Mouse (Mus musculus): ENCODE measurements around the gene Prkch. TPM values are rescaled to one million over a fixed set of nuclear protein-coding genes. Genes with fewer than 3 reads are reported as not detected.

Prkch gene
- total RNA-seq, 2 experiments from 2014 or later = 5.5 to 7.6 TPM

DNA sequence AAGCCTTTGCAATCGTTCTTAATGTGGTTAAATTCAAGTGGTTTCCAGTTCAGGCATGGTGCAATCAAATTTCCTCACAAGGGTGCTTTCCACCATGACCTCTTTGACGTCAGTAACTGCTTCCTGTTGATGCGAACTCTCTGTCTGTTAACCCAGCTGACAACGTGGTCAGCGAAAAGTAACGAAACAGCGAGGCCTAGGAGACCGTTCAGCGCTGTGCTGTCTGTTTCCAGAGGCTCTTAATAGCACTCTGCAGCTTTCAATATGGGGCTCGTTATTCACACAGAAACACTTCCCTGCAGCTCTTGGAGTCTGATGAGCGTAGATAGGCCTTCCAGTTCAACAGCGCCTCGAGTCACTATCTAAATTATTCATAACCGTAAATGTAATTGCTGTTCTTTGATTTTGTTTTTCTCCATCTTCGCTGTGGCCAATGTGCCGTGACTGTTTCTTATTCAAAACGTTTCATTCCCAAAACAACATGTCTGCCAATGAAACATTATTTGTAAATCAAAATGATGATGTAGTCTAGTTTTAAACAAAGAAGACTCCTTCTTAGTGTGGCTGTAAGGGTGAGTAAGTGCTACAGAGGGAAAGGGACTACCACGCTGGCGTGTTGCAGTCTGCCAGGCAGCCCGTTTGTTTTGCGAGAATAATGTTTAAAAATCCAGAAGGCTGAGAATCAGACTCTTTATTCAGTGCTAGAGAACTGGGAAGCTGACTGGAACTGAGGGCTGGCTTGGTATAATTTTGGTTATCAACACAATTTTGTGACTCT is 131.5 kb downstream of the Prkch start:
- H3K4me3 ChIP-seq = no peak overlapping the region
- intact Hi-C loops (cut with DNase I) = no loop called here
- no peak overlapping the region for H3K27ac ChIP-seq
- no peak for DNase-seq
- TF ChIP-seq CTCF (IDR thresholded peaks at IDR 0.05) = no peak

DNA sequence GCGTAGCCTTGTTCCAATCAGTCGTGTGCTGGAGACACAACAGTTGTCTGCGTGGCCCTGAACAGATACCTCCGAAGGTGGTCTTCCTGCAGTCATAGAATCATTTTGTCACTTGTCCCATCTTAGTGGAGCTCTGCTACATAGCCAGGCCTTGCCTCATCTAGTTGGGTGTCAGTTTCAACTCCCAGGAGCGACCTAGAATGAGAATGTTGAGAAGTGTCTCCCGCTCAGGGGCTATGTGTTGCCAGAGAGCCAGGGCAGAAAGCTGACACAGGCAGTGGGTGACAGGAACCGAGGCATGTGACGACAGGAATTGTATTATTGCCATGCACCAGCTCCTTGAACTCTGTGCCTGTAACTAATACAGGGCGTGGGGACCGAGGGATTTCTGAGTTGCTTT is 133.4 kb downstream of the Prkch start:
- no peak overlapping the region for H3K4me3 ChIP-seq
- no peak for DNase-seq
- intact Hi-C loops (cut with DNase I) = no loop called here
- TF ChIP-seq CTCF (IDR thresholded peaks at IDR 0.05) = no peak
- no peak overlapping the region for H3K27ac ChIP-seq

- Histone ChIP-seq H3K27ac (no peak overlapping the region), H3K4me3 (no peak overlapping the region)
- intact Hi-C loops (cut with DNase I) = no loop called here
- TF ChIP-seq CTCF (IDR thresholded peaks at IDR 0.05) = no peak
- no peak for DNase-seq
Observed at GRCm38 (mm10) chr12:73719816-73720215, 135.2 kb downstream of the Prkch start.

DNA sequence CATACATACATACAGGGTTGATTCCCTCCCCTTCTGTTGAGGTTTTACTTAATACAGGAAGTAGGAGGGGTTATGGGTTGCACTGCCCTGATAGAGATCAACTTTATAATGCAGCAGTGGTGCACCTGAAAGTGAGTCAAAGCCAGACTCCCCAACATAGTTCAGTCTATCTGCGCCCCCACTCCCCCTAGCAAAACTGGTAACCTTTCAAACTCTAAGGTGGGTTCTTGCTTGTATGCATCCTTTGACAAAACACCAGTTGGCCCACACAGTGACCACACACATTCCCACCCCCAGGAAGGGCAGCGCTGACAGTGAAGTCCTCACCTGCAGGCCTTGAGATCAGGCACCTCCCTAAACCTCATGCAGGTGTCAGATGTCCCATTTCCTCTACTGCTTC is 135.9 kb downstream of the Prkch start:
- TF ChIP-seq CTCF (IDR thresholded peaks at IDR 0.05) = no peak
- intact Hi-C loops (cut with DNase I) = no loop called here

GRCm38 (mm10) chr12:73722060-73722459 is 137.5 kb downstream of the Prkch start:
- intact Hi-C loops (cut with DNase I) = no loop called here
- Histone ChIP-seq H3K4me3 (no peak overlapping the region), H3K27ac (no peak overlapping the region)
- DNase-seq = peak; percentile 59
- TF ChIP-seq CTCF (IDR thresholded peaks at IDR 0.05) = no peak

More for the DNA sequence above, 135.9 kb downstream of the Prkch start:
- Histone ChIP-seq H3K27ac (no peak overlapping the region), H3K4me3 (no peak overlapping the region)
- no peak for DNase-seq

DNA sequence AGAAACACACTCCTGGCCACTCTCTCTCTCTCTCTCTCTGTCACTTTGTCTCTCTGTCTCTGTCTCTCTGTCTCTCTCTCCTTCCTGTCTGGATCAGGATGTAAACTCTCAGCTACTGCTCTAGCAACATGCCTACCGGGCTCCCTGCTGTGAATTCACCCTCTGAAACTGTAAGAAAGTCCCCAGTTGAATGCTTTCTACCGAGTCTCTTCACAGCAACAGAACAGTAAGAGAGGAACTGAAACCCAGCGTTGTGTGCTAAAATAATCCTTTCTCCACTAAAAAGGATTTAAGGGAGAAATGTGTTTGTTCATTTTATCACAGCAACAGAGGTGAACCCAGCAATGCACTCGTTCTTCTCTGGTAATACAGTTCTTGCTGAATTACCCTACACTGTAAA is 138.5 kb downstream of the Prkch start:
- intact Hi-C loops (cut with DNase I) = no loop called here
- no peak overlapping the region for H3K27ac ChIP-seq
- TF ChIP-seq CTCF (IDR thresholded peaks at IDR 0.05) = no peak

GRCm38 (mm10) chr12:73723887-73724286 is 139.3 kb downstream of the Prkch start:
- intact Hi-C loops (cut with DNase I) = no loop called here
- no peak for DNase-seq
- TF ChIP-seq CTCF (IDR thresholded peaks at IDR 0.05) = no peak
- Histone ChIP-seq H3K27ac (no peak overlapping the region), H3K4me3 (no peak overlapping the region)

More for the DNA sequence above, 138.5 kb downstream of the Prkch start:
- no peak overlapping the region for H3K4me3 ChIP-seq
- no peak for DNase-seq

GRCm38 (mm10) chr12:73725825-73726604 is 141.4 kb downstream of the Prkch start:
- no peak for DNase-seq
- H3K4me3 ChIP-seq = no peak overlapping the region
- no peak for TF ChIP-seq CTCF (IDR thresholded peaks at IDR 0.05)
- peak overlapping the region; percentile 54 for H3K27ac ChIP-seq
- intact Hi-C loops (cut with DNase I) = loop anchor here (5.0 kb wide), 1 partner anchor 51 kb away; no protein-coding TSS in a partner anchor

DNA sequence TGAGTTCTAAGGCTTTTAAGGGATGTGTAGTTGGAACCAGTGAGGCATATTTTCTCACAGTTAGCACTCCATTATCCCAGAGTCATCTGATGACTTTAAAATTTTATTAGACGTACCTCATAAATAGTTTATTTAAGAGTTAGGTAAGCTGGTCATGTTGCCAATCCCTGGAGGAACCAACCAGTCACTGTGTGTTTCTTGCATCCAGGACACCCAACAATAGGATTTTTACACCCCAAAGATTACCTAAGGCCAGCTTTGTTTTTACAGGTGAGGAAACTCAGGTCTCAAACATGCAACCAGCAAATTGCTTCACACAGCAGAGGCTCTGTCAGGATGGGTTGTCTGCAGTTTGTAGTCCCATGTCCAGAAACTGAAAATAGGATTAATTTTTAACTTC is 142.4 kb downstream of the Prkch start:
- Histone ChIP-seq H3K27ac (no peak overlapping the region), H3K4me3 (no peak overlapping the region)
- intact Hi-C loops (cut with DNase I) = loop anchor here (5.0 kb wide), 1 partner anchor 50 kb away; no protein-coding TSS in a partner anchor
- no peak for TF ChIP-seq CTCF (IDR thresholded peaks at IDR 0.05)
- no peak for DNase-seq

DNA sequence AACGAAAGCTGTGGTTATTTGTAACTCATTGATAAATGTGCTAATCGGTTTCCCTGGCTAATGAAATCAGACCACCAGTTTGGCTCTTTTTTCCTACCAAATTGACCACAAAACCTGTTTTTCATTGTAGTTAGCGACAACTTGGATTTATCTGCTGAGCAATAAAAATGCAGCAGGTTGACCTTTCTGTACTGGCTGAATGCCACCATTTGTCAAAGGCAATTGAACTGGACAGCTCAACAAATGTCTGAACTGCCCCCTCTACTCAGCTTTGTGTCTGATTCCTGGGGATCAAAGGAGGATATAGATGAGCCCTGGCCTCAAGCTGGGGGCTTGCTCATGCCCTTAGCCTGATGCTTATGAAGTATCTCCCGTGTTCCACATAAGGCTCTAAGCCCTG is 146.0 kb downstream of the Prkch start:
- intact Hi-C loops (cut with DNase I) = no loop called here
- H3K27ac ChIP-seq = no peak overlapping the region
- no peak for DNase-seq
- TF ChIP-seq CTCF (IDR thresholded peaks at IDR 0.05) = no peak
- H3K4me3 ChIP-seq = no peak overlapping the region

GRCm38 (mm10) chr12:73731093-73731492 is 146.5 kb downstream of the Prkch start:
- intact Hi-C loops (cut with DNase I) = no loop called here
- no peak overlapping the region for H3K4me3 ChIP-seq
- H3K27ac ChIP-seq = no peak overlapping the region
- no peak for TF ChIP-seq CTCF (IDR thresholded peaks at IDR 0.05)
- no peak for DNase-seq

GRCm38 (mm10) chr12:73731848-73732540 is 147.4 kb downstream of the Prkch start:
- DNase-seq = no peak
- Histone ChIP-seq H3K27ac (peak overlapping the region; percentile 46), H3K4me3 (no peak overlapping the region)
- TF ChIP-seq CTCF (IDR thresholded peaks at IDR 0.05) = no peak
- intact Hi-C loops (cut with DNase I) = no loop called here

GRCm38 (mm10) chr12:73732862-73733261 is 148.3 kb downstream of the Prkch start:
- no peak for DNase-seq
- H3K4me3 ChIP-seq = no peak overlapping the region
- intact Hi-C loops (cut with DNase I) = no loop called here
- TF ChIP-seq CTCF (IDR thresholded peaks at IDR 0.05) = no peak
- H3K27ac ChIP-seq = peak overlapping the region; percentile 46

Data from gastrocnemius, adult 2 months (tissue).